Mouse (Mus musculus) lung, postnatal 0 days (tissue): ENCODE measurements around the gene Megf6.

ENCODE experiments used
- CTCF ChIP-seq: IDR thresholded peaks from 2 replicates; pipeline ENCODE4 v1.5.1; 2016; ENCODE audit warnings: antibody characterized with exemption, mild to moderate bottlenecking
- EP300 ChIP-seq: IDR thresholded peaks from 2 replicates; pipeline ENCODE4 v1.6.1; 2016; ENCODE audit warnings: antibody characterized with exemption, mild to moderate bottlenecking, control low read depth

GRCm38 (mm10) chr4:154297761-154298160 is 127.2 kb downstream of the Megf6 start:
- TF ChIP-seq EP300 (no peak), CTCF (no peak)
